Mouse (Mus musculus) stomach, postnatal 0 days (tissue): ENCODE data around the gene Dner. TPM values are rescaled to one million over a fixed set of nuclear protein-coding genes. Genes with fewer than 3 reads are reported as not detected.

Experiments
- ATAC-seq: fragments of 200-750 bp; cut with Nextera tagmentation; 2 replicates; pipeline ENCODE4 v1.8.0; 2017; ENCODE audit not compliant: low FRiP score, low TSS enrichment
- DNase-seq: peaks from one replicate; pipeline ENCODE4 v3.0.0-alpha.2; 2016; ENCODE audit warnings: low spot score
- H3K27ac ChIP-seq: fragments of 300-500 bp; sonication (generic); replicated peaks from 2 replicates; pipeline ENCODE4 v1.5.1; 2014; ENCODE audit warnings: mild to moderate bottlenecking, control low read depth
- H3K27me3 ChIP-seq: fragments of 300-500 bp; sonication (generic); 2 replicates; pipeline ENCODE4 v1.6.1; 2014; ENCODE audit warnings: low read length; ENCODE audit not compliant: control insufficient read depth, insufficient read depth
- H3K36me3 ChIP-seq: fragments of 300-500 bp; sonication (generic); 2 replicates; pipeline ENCODE4 v1.6.1; 2014; ENCODE audit warnings: low read length, mixed read lengths; ENCODE audit not compliant: control insufficient read depth, insufficient read depth
- H3K4me1 ChIP-seq: fragments of 300-500 bp; sonication (generic); replicated peaks from 2 replicates; pipeline ENCODE4 v1.6.1; 2014; ENCODE audit warnings: antibody characterized with exemption; ENCODE audit not compliant: control insufficient read depth, insufficient read depth
- H3K4me2 ChIP-seq: fragments of 300-500 bp; sonication (generic); replicated peaks from 2 replicates; pipeline ENCODE4 v1.6.1; 2014; ENCODE audit warnings: low read depth, mild to moderate bottlenecking, control low read depth, moderate library complexity
- H3K4me3 ChIP-seq: fragments of 300-500 bp; sonication (generic); 2 replicates; pipeline ENCODE4 v1.5.1; 2014; ENCODE audit warnings: low read depth, low read length, control low read depth
- H3K9ac ChIP-seq: fragments of 300-500 bp; sonication (generic); 2 replicates; pipeline ENCODE4 v1.6.1; 2014; ENCODE audit warnings: mild to moderate bottlenecking, low read length, control low read depth, mixed read lengths
- H3K9me3 ChIP-seq: fragments of 300-500 bp; sonication (generic); 2 replicates; pipeline ENCODE4 v1.6.1; 2016; ENCODE audit warnings: low read length; ENCODE audit not compliant: control insufficient read depth
- CTCF ChIP-seq: IDR thresholded peaks from 2 replicates; pipeline ENCODE4 v1.5.1; 2016; ENCODE audit warnings: antibody characterized with exemption, low read depth, mild to moderate bottlenecking, moderate library complexity
- EP300 ChIP-seq: optimal IDR thresholded peaks from 2 replicates; pipeline ENCODE3; 2016; ENCODE audit warnings: antibody characterized with exemption
- WGBS: fragments of 180-500 bp; shearing (Covaris S2); extraction: QIAGEN DNeasy Blood & Tissue Kit; methylation state at CpG from one replicate; pipeline ENCODE4 v1.1.7; 2014; 5-methylcytosine and 5-hydroxymethylcytosine counted together
- polyA plus RNA-seq: library from polyadenylated mRNA; unstranded; fragments of >200 nt; fragmentation: Nextera tagmentation; extraction: Ambion mirVana; gene quantifications from 2 replicates; pipeline ENCODE4 v1.2.1, GENCODE M21; 2015

The Dner gene
- polyA plus RNA-seq, 1 experiment from 2014 or later: 2.9 TPM

DNA sequence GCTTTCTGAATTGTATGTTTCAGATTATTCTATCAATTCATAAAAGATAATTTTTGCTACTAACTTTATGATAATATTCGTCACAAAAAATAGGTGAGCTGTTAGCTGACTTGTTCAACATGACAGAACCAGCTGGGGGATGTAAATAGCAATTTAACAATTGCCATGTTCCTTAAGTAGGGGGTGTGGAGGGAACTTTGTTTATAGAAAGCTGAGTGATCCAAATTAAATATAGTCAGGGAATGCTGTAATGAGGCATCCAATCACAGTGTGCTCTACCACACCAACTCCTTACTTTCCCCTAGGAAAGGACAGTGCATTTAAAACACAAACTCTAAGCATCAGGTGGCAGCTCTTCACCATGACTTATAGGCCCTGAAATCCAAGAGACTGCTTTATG lies 313.3 kb downstream of the Dner start:
- no peak for TF ChIP-seq EP300
- TF ChIP-seq CTCF: no peak
- ATAC-seq (no peak), DNase-seq (no peak)
- no peak overlapping the region for H3K9ac ChIP-seq
- no peak overlapping the region for H3K4me3 ChIP-seq
- H3K9me3 ChIP-seq: no peaks in the 10 kb centered on the region
- H3K27ac ChIP-seq: no peak overlapping the region
- H3K4me2 ChIP-seq: no peak overlapping the region
- WGBS: 56% methylated on average over 1 of the region's 1 CpGs
- H3K27me3 ChIP-seq: no peaks in the 10 kb centered on the region
- no peaks in the 10 kb centered on the region for H3K4me1 ChIP-seq
- H3K36me3 ChIP-seq: no peaks in the 10 kb centered on the region

- WGBS: 89% methylated on average over 5 of the region's 5 CpGs
- Histone ChIP-seq H3K4me1 (no peaks in the 10 kb centered on the region), H3K36me3 (no peaks in the 10 kb centered on the region), H3K4me3 (no peak overlapping the region), H3K9ac (no peak overlapping the region), H3K27me3 (no peaks in the 10 kb centered on the region), H3K4me2 (no peak overlapping the region), H3K9me3 (no peaks in the 10 kb centered on the region), H3K27ac (no peak overlapping the region)
- ATAC-seq: no peak
- DNase-seq: no peak
- TF ChIP-seq CTCF (no peak), EP300 (no peak)
Observed at GRCm38 (mm10) chr1:84382064-84382463, 314.0 kb downstream of the Dner start.

DNA sequence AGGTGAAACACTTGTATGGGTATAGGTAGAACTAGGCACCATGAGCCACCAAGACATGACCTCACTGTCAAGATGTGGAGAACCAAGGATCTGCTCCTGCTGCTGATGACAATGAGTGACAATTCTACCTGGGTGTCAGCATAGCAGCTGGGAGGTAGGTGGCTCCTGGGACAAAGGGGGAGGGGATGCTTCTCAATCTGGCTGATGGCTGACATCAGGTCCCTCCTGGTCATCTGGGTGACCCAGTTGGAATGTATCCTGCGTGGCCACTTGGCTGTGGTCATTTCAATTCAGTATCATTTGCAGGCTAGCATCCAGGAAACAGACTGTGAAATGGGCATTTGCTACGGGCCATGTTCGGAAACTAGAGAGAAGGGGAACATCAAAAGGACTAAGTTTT lies 315.1 kb downstream of the Dner start:
- 82% methylated on average over 3 of the region's 3 CpGs for WGBS
- H3K27me3 ChIP-seq: no peaks in the 10 kb centered on the region
- no peak overlapping the region for H3K4me2 ChIP-seq
- H3K27ac ChIP-seq: no peak overlapping the region
- ATAC-seq (no peak), DNase-seq (no peak)
- H3K4me3 ChIP-seq: no peak overlapping the region
- H3K9ac ChIP-seq: no peak overlapping the region
- H3K36me3 ChIP-seq: no peaks in the 10 kb centered on the region
- no peaks in the 10 kb centered on the region for H3K9me3 ChIP-seq
- TF ChIP-seq EP300 (no peak), CTCF (no peak)
- no peaks in the 10 kb centered on the region for H3K4me1 ChIP-seq

- no peaks in the 10 kb centered on the region for H3K36me3 ChIP-seq
- no peaks in the 10 kb centered on the region for H3K9me3 ChIP-seq
- 68% methylated on average over 3 of the region's 3 CpGs for WGBS
- H3K4me3 ChIP-seq: no peak overlapping the region
- H3K27me3 ChIP-seq: no peaks in the 10 kb centered on the region
- no peak for TF ChIP-seq EP300
- no peak overlapping the region for H3K9ac ChIP-seq
- H3K4me2 ChIP-seq: no peak overlapping the region
- no peak overlapping the region for H3K27ac ChIP-seq
- DNase-seq (no peak), ATAC-seq (no peak)
- H3K4me1 ChIP-seq: no peaks in the 10 kb centered on the region
Observed at GRCm38 (mm10) chr1:84367733-84368132, 328.3 kb downstream of the Dner start.

- no peak overlapping the region for H3K4me3 ChIP-seq
- no peak for DNase-seq
- H3K4me1 ChIP-seq: no peaks in the 10 kb centered on the region
- no peak for ATAC-seq
- no peaks in the 10 kb centered on the region for H3K27me3 ChIP-seq
- H3K9ac ChIP-seq: no peak overlapping the region
- H3K9me3 ChIP-seq: no peaks in the 10 kb centered on the region
- no peak overlapping the region for H3K27ac ChIP-seq
- no peaks in the 10 kb centered on the region for H3K36me3 ChIP-seq
- WGBS: 69% methylated on average over 3 of the region's 3 CpGs
- H3K4me2 ChIP-seq: no peak overlapping the region
- TF ChIP-seq EP300: no peak
- no peak for TF ChIP-seq CTCF
Observed at GRCm38 (mm10) chr1:84366553-84366952, 329.5 kb downstream of the Dner start.

GRCm38 (mm10) chr1:84363967-84364366 lies 332.1 kb downstream of the Dner start, which contains the start of gene Pid1:
Gene Pid1 (minus strand): TSS chr1:84364180.
- no peak within 1 kb of the TSS for H3K4me2 ChIP-seq
- H3K27ac ChIP-seq: no peak within 1 kb of the TSS
- no peak within 1 kb of the TSS for H3K4me3 ChIP-seq
- no peak for DNase-seq
- H3K9ac ChIP-seq: no peak within 1 kb of the TSS
- no peaks in the 10 kb centered on the region for H3K4me1 ChIP-seq
- no peak for ATAC-seq
- H3K36me3 ChIP-seq: no peaks in the 10 kb centered on the region
- H3K27me3 ChIP-seq: no peaks in the 10 kb centered on the region
- H3K9me3 ChIP-seq: no peaks in the 10 kb centered on the region
- WGBS: 89% methylated on average over 8 of the region's 8 CpGs
- TF ChIP-seq CTCF (no peak), EP300 (no peak)
